Mouse (Mus musculus) lung, adult 2 months (tissue): ENCODE measurements around the gene Lrrc66.

Experiments used
- CTCF ChIP-seq: fragments of 200-500 bp; IDR thresholded peaks from 2 replicates; pipeline ENCODE4 v1.5.1; 2011; ENCODE audit warnings: mild to moderate bottlenecking, low read length, control low read depth; ENCODE audit not compliant: insufficient read depth
- POLR2A ChIP-seq: fragments of 200-500 bp; IDR thresholded peaks from 2 replicates; pipeline ENCODE4 v1.6.1; 2011; ENCODE audit warnings: low read depth, mild to moderate bottlenecking, control low read depth, low read length, borderline replicate concordance; ENCODE audit errors: extremely low read depth

GRCm38 (mm10) chr5:73650365-73650964, 18.1 kb upstream of the Lrrc66 start:
- no peak for TF ChIP-seq CTCF
- TF ChIP-seq POLR2A, result no peak
